Mouse (Mus musculus) liver, embryonic 16.5 days (tissue): ENCODE results near the gene Fundc1. TPM values are rescaled to one million over a fixed set of nuclear protein-coding genes. Genes with fewer than 3 reads are reported as not detected.

Experiments used
- ATAC-seq: fragments of 200-750 bp; cut with Nextera tagmentation; 2 replicates; pipeline ENCODE4 v1.8.0; 2017; ENCODE audit warnings: low read depth, mild to moderate bottlenecking, moderate number of reproducible peaks, moderate library complexity
- H3K27ac ChIP-seq: fragments of 300-500 bp; sonication (generic); 2 replicates; pipeline ENCODE4 v1.5.1; 2014; ENCODE audit warnings: mild to moderate bottlenecking, low read length
- H3K27me3 ChIP-seq: fragments of 300-500 bp; sonication (generic); 2 replicates; pipeline ENCODE4 v1.6.1; 2014; ENCODE audit warnings: low read depth, low read length, mixed read lengths; ENCODE audit not compliant: control insufficient read depth, insufficient read depth
- H3K36me3 ChIP-seq: fragments of 300-500 bp; sonication (generic); 2 replicates; pipeline ENCODE4 v1.6.1; 2014; ENCODE audit warnings: mild to moderate bottlenecking; ENCODE audit not compliant: control insufficient read depth, insufficient read depth
- H3K4me1 ChIP-seq: fragments of 300-500 bp; sonication (generic); 2 replicates; pipeline ENCODE4 v1.6.1; 2014; ENCODE audit warnings: low read depth, low read length, mixed read lengths; ENCODE audit not compliant: control insufficient read depth
- H3K4me2 ChIP-seq: fragments of 300-500 bp; sonication (generic); 2 replicates; pipeline ENCODE4 v1.6.1; 2014; ENCODE audit warnings: low read depth, low read length, mixed read lengths
- H3K4me3 ChIP-seq: fragments of 300-500 bp; sonication (generic); 2 replicates; pipeline ENCODE4 v1.5.1; 2014; ENCODE audit warnings: low read depth, mild to moderate bottlenecking, low read length
- H3K9ac ChIP-seq: fragments of 300-500 bp; sonication (generic); 2 replicates; pipeline ENCODE4 v1.6.1; 2014; ENCODE audit warnings: low read depth, low read length
- H3K9me3 ChIP-seq: fragments of 300-500 bp; sonication (generic); replicated peaks from 2 replicates; pipeline ENCODE4 v1.6.1; 2016; ENCODE audit warnings: low read length; ENCODE audit not compliant: control insufficient read depth
- WGBS: fragments of 180-500 bp; shearing (Covaris S2); extraction: QIAGEN DNeasy Blood & Tissue Kit; methylation state at CpG from one replicate; pipeline ENCODE4 v1.1.7; 2014; ENCODE audit not compliant: insufficient replicate concordance; 5-methylcytosine and 5-hydroxymethylcytosine counted together
- polyA plus RNA-seq: library from polyadenylated mRNA; unstranded; fragments of >200 nt; fragmentation: Nextera tagmentation; extraction: Ambion mirVana; gene quantifications from 2 replicates; pipeline ENCODE4 v1.2.1, GENCODE M21; 2015

Gene Fundc1
- polyA plus RNA-seq, 1 experiment from 2014 or later, result 11.6 TPM

DNA sequence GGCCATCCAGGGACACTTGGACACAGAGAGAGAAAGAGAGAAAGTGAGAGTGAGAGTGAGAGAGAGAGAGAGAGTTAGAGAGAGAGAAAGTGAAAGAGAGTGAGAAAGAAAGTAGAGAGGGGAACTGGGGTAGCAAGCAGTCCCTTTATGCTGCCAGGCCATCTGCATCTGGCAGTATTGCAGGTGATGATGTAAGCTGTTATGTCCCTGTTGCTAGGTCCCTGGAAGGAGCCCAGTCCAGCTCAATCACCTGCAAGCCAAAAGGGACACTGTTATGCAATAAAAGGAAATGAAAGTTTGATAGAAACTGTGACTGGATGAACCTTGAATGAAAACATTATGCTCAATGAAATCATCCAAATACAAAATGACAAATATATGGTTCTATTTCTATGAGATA, 52.0 kb downstream of the Fundc1 start:
- Histone ChIP-seq H3K9ac (no peak overlapping the region), H3K27me3 (no peaks in the 10 kb centered on the region), H3K27ac (no peak overlapping the region), H3K4me1 (no peaks in the 10 kb centered on the region), H3K36me3 (no peaks in the 10 kb centered on the region), H3K4me3 (no peak overlapping the region), H3K9me3 (no peaks in the 10 kb centered on the region), H3K4me2 (no peak overlapping the region)
- ATAC-seq, result no peak

DNA sequence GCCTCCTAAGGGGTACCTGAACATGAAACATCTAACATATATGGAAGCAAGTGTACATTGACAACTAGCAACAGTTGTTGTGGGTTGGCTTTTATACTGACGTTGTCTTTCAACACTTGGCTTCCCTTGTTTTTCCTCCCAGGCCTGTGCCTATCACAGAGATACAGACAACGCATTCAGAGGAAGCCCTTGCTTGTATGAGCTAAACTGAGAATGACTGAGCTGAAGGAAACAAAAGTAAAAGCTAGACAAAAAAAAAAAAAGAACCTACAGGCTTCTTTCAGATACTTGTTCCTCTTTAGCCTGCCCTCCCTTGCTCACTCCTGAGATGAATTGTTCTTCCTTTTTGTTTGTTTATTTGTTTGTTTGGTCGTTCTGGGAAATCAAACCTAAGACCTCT, 58.1 kb downstream of the Fundc1 start:
- Histone ChIP-seq H3K9me3 (no peaks in the 10 kb centered on the region), H3K4me2 (no peak overlapping the region), H3K36me3 (no peaks in the 10 kb centered on the region), H3K27ac (no peak overlapping the region), H3K4me1 (no peaks in the 10 kb centered on the region), H3K4me3 (no peak overlapping the region), H3K27me3 (no peaks in the 10 kb centered on the region), H3K9ac (no peak overlapping the region)
- WGBS, result 24% methylated on average over 3 of the region's 3 CpGs
- ATAC-seq, result no peak

- Histone ChIP-seq H3K4me1 (no peaks in the 10 kb centered on the region), H3K27ac (no peak overlapping the region), H3K36me3 (no peaks in the 10 kb centered on the region), H3K4me3 (no peak overlapping the region), H3K9me3 (no peaks in the 10 kb centered on the region), H3K4me2 (no peak overlapping the region), H3K9ac (no peak overlapping the region), H3K27me3 (no peaks in the 10 kb centered on the region)
- no peak for ATAC-seq
- WGBS, result 45% methylated on average over 3 of the region's 3 CpGs
Measured at GRCm38 (mm10) chrX:17512021-17512602, 60.0 kb downstream of the Fundc1 start.
